ENCODE assay signal across 14 mouse cellular contexts in genomic region chr1:172380066-172380465, GRCm38 (mm10). TPM values are rescaled to one million over a fixed set of nuclear protein-coding genes. Genes with fewer than 3 reads are reported as not detected.
DNase-seq lines count a peak whose midpoint lies in the region; ATAC-seq lines count a peak whose summit lies in the region.
"Had no signal": no experiment of that assay in that cellular context is flagged by ENCODE, and none has a peak within 500 bp of the region (broad histone marks: within the 10 kb centered on the region; RNA-seq: fewer than 3 reads in every experiment).

No protein-coding gene starts in this region.

- no peak for ATAC-seq in lung, embryonic 16.5 days (ENCODE audit: low read depth)
- ATAC-seq: forebrain, postnatal 0 days; midbrain, embryonic 16.5 days had no signal

- DNase-seq in heart, postnatal 14 days: peak; percentile 28 to 44
- no peak for DNase-seq in heart, postnatal 25 days (ENCODE audit: low spot score)
- peak; percentile 60 for DNase-seq in MN1 (ENCODE audit: low spot score)
- peak; percentile 35 for DNase-seq in ZHBTc4 (ENCODE audit: low read depth, low spot score)
- no peak for DNase-seq in embryo, embryonic 11 days
- DNase-seq in layer of hippocampus, postnatal 25 days (ENCODE audit: extremely low spot score in 1 of 2, low spot score in 1 of 2): no peak
- DNase-seq: cerebellum, postnatal 25 days; forebrain, postnatal 0 days had no signal

- peaks cover 14% of the 10 kb centered on the region for H3K36me3 ChIP-seq in lung, embryonic 16.5 days (ENCODE audit: control insufficient read depth, insufficient read depth, low read length)

- H3K9me3 ChIP-seq in lung, embryonic 16.5 days (ENCODE audit: control insufficient read depth, low read length): no peaks in the 10 kb centered on the region
- H3K9me3 ChIP-seq: hindbrain, embryonic 15.5 days; limb, embryonic 15.5 days had no signal

- peak overlapping the region; percentile 4; the same call in 1 of the 2 replicates for H3K4me3 ChIP-seq in lung, embryonic 16.5 days (ENCODE audit: low read length)
- H3K4me3 ChIP-seq: hindbrain, embryonic 15.5 days; limb, embryonic 15.5 days had no signal

- H3K9ac ChIP-seq in lung, embryonic 16.5 days (ENCODE audit: low read length): peak overlapping the region; percentile 25; the same call in 1 of the 2 replicates
- H3K9ac ChIP-seq: forebrain, postnatal 0 days; hindbrain, embryonic 15.5 days; limb, embryonic 15.5 days had no signal

- peaks cover 26% of the 10 kb centered on the region for H3K4me1 ChIP-seq in lung, embryonic 16.5 days (replicated peaks; ENCODE audit: control insufficient read depth, insufficient read depth, low read length)

- peak overlapping the region; percentile 15; the same call in 1 of the 2 replicates for H3K4me2 ChIP-seq in lung, embryonic 16.5 days (ENCODE audit: low read depth, low read length)
- H3K4me2 ChIP-seq: hindbrain, embryonic 15.5 days; limb, embryonic 15.5 days had no signal

- 46% methylated on average over 10 of the region's 10 CpGs for WGBS in lung, embryonic 16.5 days

- H3K27me3 ChIP-seq in lung, embryonic 16.5 days (ENCODE audit: control insufficient read depth, insufficient read depth, low read depth, low read length): no peaks in the 10 kb centered on the region
- H3K27me3 ChIP-seq: hindbrain, embryonic 15.5 days; limb, embryonic 15.5 days had no signal

- no peak overlapping the region for H3K27ac ChIP-seq in lung, embryonic 16.5 days (ENCODE audit: low read length)
- H3K27ac ChIP-seq: hindbrain, embryonic 15.5 days; limb, embryonic 15.5 days had no signal

- intact Hi-C loops in heart, postnatal 14 days (cut with DNase I): no loop called here
- intact Hi-C loops in heart, postnatal 25 days (cut with DNase I): no loop called here

RNA-seq across cellular contexts. Expression of gene Pigm, which starts 3.7 kb away (rescaled TPM):
- total RNA-seq in heart, postnatal 14 days (2021): 1 to 10 TPM; 6.4 to 7.1 TPM
- 1 to 10 TPM; 4.4 to 4.5 TPM for total RNA-seq in heart, postnatal 25 days (2021)
- 5.0 and 6.2 TPM in 2 replicates for polyA plus RNA-seq in lung, embryonic 16.5 days (2015; fragmentation: Nextera tagmentation; extraction: Ambion mirVana)
- 1 to 10 TPM; 8.6 to 8.9 TPM for total RNA-seq in layer of hippocampus, postnatal 25 days (2021)

RNA-seq across cellular contexts. Expression of gene Kcnj10, which starts 39.1 kb away (rescaled TPM):
- under 1 TPM; 0.10 to 0.22 TPM for total RNA-seq in heart, postnatal 14 days (2021)
- under 1 TPM; 0.10 to 0.14 TPM for total RNA-seq in heart, postnatal 25 days (2021)
- polyA plus RNA-seq in lung, embryonic 16.5 days (2015; fragmentation: Nextera tagmentation; extraction: Ambion mirVana): 0.15 and 0.20 TPM in 2 replicates
- 10 to 100 TPM; 84.0 to 88.1 TPM for total RNA-seq in layer of hippocampus, postnatal 25 days (2021)
- total RNA-seq: gastrocnemius, postnatal 36 days had no signal

RNA-seq across cellular contexts. Expression of gene Kcnj9, which starts 50.9 kb away (rescaled TPM):
- total RNA-seq in heart, postnatal 14 days (2021): not detected
- under 1 TPM in 1 of 2 experiments, not detected in 1; 0.06 TPM for total RNA-seq in heart, postnatal 25 days (2021)
- not detected in 2 replicates for polyA plus RNA-seq in lung, embryonic 16.5 days (2015; fragmentation: Nextera tagmentation; extraction: Ambion mirVana)
- 10 to 100 TPM; 59.0 to 68.9 TPM for total RNA-seq in layer of hippocampus, postnatal 25 days (2021)
- total RNA-seq: gastrocnemius, postnatal 36 days had no signal
- polyA plus RNA-seq: stomach, embryonic 16.5 days had no signal

Comparison
In these comparisons a context has a peak if more than half of its experiments do, and no peak if none do; other contexts are left out.
1. DNase-seq: peak in heart, postnatal 14 days (2 of 2), MN1 (single experiment) and ZHBTc4 (single experiment); none in heart, postnatal 25 days (single experiment), embryo, embryonic 11 days (single experiment) and layer of hippocampus, postnatal 25 days (0 of 2).
2. RNA of gene Kcnj10, which starts 39.1 kb away (total RNA-seq): 84.0 to 88.1 TPM in layer of hippocampus, postnatal 25 days; 0.10 to 0.22 TPM in heart, postnatal 14 days and 0.10 to 0.14 TPM in heart, postnatal 25 days; every median in the first group is over 10 times any median in the second.
3. RNA of gene Kcnj9, which starts 50.9 kb away (total RNA-seq): 59.0 to 68.9 TPM in layer of hippocampus, postnatal 25 days; 0.06 TPM in heart, postnatal 25 days and not detected in heart, postnatal 14 days; every median in the first group is over 10 times any median in the second.